Mouse (Mus musculus) kidney, adult 11 months (tissue): ENCODE measurements around the gene Olfr645.

Experiments used
- DNase-seq: peaks from one replicate; pipeline ENCODE4 v3.0.0; 2022

The Olfr645 gene

DNA sequence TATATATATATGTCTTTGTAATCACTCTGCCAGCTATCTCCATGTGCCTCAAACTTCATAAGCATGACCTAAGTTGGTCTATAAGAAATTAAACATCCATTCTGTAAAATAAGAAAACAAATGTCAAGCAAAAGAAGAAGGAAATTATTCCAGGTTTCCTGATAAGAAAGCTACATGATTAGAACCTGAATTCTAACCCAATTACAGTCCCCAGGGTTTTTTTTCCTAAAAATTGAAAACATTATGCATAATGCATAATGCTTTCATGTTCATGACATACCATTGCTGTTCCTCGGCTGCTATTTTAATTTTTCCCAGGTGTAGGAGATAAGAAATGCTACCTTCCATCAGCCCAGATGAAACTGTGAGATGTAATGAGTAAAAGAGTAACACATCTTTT is at the start of gene Olfr645:
Gene Olfr645, minus strand, starts transcription at position 101 of the 400 bp plus-strand sequence.
- no peak for DNase-seq

DNA sequence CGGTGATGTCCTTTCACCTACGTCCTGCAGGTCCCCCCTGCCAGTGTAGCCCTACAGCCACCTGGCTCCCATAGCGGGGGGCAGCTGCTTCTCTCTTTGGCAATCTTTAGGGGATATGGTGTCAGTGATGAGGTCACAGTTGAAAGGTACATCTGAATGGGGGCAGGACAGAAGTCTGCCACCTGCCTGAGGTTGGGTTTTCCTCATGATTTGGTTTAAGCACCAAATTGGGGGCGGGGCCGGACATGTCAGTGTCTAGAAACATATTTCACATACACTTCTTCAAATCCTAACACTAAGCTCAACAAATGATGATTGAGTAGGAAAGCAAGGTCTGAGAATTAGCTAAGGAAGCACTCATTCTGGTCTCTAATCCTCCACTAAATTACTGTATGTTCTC is 44.5 kb upstream of the Olfr645 start, which contains the start of gene Ubqln5:
Gene Ubqln5, minus strand, starts transcription at position 101 of the 400 bp plus-strand sequence.
- DNase-seq, result no peak

DNA sequence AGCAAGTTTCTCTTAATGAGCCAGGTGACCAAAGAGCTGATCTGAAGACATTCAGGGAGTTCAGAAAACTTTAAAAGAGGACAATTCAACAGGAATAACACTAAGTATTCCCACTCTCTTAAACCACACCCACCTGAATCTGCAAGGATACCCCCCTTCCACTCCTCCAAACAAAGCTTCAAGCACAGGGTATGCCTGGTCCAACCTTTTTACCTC is 19.4 kb upstream of the Olfr645 start, which contains the start of gene Olfr646:
Gene Olfr646, plus strand, starts transcription at position 117 of the 216 bp plus-strand sequence.
- no peak for DNase-seq

DNA sequence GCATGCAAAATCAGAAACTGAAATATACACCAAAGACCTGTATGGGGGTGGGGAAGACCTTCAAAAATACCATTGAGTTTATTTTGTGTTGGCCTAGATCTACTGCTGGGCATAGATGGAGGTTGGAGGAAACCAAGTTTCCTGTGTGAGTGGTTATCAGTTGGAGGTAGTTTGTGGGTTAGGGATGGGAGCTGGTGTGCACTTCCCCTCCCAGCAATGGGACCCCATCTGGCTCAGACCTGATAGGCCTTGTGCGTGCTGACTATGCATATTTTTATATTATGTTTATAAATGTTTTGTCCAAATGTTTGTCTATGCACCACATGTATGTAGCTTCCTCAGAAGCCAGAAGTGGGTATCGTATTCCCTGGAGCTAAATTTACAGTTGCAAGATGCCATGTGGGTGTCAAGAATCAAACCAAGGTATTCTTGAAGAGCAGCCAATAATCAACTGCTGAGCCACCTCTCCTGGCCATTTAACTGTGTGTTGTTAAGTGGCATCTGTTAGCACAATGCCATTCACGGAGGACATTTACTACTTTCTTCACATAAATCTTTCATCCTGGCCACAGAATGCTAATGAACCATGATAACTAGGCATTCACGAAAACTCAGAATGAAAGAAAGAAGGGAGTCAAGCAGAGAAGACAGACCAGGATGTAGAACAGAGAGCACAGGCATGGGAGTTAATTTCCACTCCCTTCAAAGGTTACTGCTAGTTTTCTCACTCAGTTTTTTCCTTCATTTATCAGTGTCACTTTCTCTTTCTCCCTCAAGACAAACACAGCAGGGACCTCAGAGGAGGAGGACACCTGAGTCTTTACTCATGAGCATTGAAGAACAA is 18.9 kb upstream of the Olfr645 start:
- DNase-seq, result no peak

GRCm38 (mm10) chr7:104071769-104072168 is 13.5 kb downstream of the Olfr645 start, which contains the start of gene Olfr644:
TSS of gene Olfr644 (minus strand) at chr7:104071869.
- no peak for DNase-seq

- no peak for DNase-seq
These were observed 23.9 kb downstream of the Olfr645 start, which contains the start of gene 4930516K23Rik for GRCm38 (mm10) chr7:104061345-104061744. TSS of gene 4930516K23Rik (minus strand) at chr7:104061445.

DNA sequence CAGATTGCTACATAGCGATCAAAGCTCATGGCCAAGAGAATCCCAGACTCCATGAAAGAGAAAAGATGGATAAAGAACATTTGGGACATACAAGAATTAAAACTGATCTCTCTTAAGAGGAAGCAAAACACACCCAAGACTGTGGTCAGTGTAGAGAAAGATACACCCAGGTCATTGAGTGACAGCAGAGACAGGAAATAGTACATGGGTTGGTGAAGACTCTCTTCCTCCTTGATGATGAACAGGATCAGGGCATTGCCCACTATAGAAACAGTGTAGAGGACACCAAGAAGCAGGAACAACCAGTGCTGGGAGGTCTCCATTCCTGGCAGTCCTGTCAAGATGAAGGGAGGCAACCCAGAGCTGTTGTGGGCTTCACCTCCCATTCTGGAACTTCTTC is 26.1 kb downstream of the Olfr645 start:
- DNase-seq, result no peak

DNA sequence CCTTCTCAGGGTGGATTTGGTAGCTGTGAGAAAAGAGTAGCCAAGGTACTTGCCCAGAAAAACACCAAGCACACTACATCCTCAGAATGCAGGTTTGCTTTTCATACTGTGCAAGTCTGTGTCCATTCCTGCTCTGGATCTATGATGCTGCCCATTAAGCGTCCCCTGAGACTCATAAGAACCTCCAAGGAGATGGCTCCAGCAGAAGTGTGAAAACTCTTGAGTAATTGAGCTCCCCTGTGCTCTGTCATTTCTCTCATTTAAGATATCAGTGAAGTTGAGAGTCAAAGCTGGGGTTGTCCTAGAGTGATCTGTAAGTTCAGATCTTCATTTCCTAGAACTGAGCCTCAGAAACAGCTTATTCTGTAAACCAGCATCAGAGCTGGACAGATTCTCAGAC is 32.7 kb downstream of the Olfr645 start, which contains the start of gene Olfr642:
Gene Olfr642, minus strand, starts transcription at position 101 of the 400 bp plus-strand sequence.
- no peak for DNase-seq

- DNase-seq, result no peak
These were observed 34.5 kb downstream of the Olfr645 start for GRCm38 (mm10) chr7:104050745-104051144.

- no peak for DNase-seq
These were observed 50.1 kb downstream of the Olfr645 start, which contains the start of gene Olfr641 for GRCm38 (mm10) chr7:104035145-104035544. TSS of gene Olfr641 (plus strand) at chr7:104035445.
